Mouse (Mus musculus) limb, embryonic 14.5 days (tissue): ENCODE results near the gene Crocc. TPM values are rescaled to one million over a fixed set of nuclear protein-coding genes. Genes with fewer than 3 reads are reported as not detected.
A peak's percentile ranks its signal among the peaks of the same experiment; 100 is the strongest.

Source experiments
- ATAC-seq: fragments of 200-750 bp; cut with Nextera tagmentation; 2 replicates; pipeline ENCODE4 v1.8.0; 2017; ENCODE audit warnings: low read depth, moderate number of reproducible peaks, moderate TSS enrichment; ENCODE audit not compliant: low FRiP score
- DNase-seq: peaks from one replicate; pipeline ENCODE4 v3.0.0-alpha.2; 2015; ENCODE audit warnings: low spot score
- H3K27ac ChIP-seq: fragments of 300-500 bp; sonication (generic); replicated peaks from 2 replicates; pipeline ENCODE4 v1.5.1; 2014; ENCODE audit warnings: low read depth, mild to moderate bottlenecking, low read length, moderate library complexity, mixed read lengths
- H3K27me3 ChIP-seq: fragments of 300-500 bp; sonication (generic); 2 replicates; pipeline ENCODE4 v1.6.1; 2014; ENCODE audit warnings: low read length, mixed read lengths; ENCODE audit not compliant: control insufficient read depth, insufficient read depth
- H3K36me3 ChIP-seq: fragments of 300-500 bp; sonication (generic); 2 replicates; pipeline ENCODE4 v1.6.1; 2014; ENCODE audit warnings: mild to moderate bottlenecking, low read length, moderate library complexity, mixed read lengths; ENCODE audit not compliant: control insufficient read depth, insufficient read depth
- H3K4me1 ChIP-seq: fragments of 300-500 bp; sonication (generic); 2 replicates; pipeline ENCODE4 v1.6.1; 2014; ENCODE audit warnings: antibody characterized with exemption, low read length, mixed read lengths; ENCODE audit not compliant: control insufficient read depth, insufficient read depth
- H3K4me2 ChIP-seq: fragments of 300-500 bp; sonication (generic); replicated peaks from 2 replicates; pipeline ENCODE4 v1.6.1; 2014; ENCODE audit warnings: low read depth, mild to moderate bottlenecking, low read length, moderate library complexity; ENCODE audit not compliant: severe bottlenecking
- H3K4me3 ChIP-seq: fragments of 300-500 bp; sonication (generic); replicated peaks from 2 replicates; pipeline ENCODE4 v1.5.1; 2014; ENCODE audit warnings: low read length
- H3K9ac ChIP-seq: fragments of 300-500 bp; sonication (generic); 2 replicates; pipeline ENCODE4 v1.6.1; 2014; ENCODE audit warnings: mild to moderate bottlenecking, low read depth, low read length, moderate library complexity; ENCODE audit not compliant: severe bottlenecking
- H3K9me3 ChIP-seq: fragments of 300-500 bp; sonication (generic); 2 replicates; pipeline ENCODE4 v1.6.1; 2016; ENCODE audit warnings: low read length; ENCODE audit not compliant: control insufficient read depth
- POLR2A ChIP-seq: fragments of 200-500 bp; IDR thresholded peaks from 2 replicates; pipeline ENCODE4 v1.8.0; 2012; ENCODE audit warnings: inconsistent platforms, mild to moderate bottlenecking, moderate library complexity, borderline replicate concordance; ENCODE audit not compliant: insufficient read depth, insufficient read length; ENCODE audit errors: extremely low read depth
- WGBS: fragments of 180-500 bp; shearing (Covaris S2); extraction: QIAGEN DNeasy Blood & Tissue Kit; methylation state at CpG from one replicate; pipeline ENCODE4 v1.1.7; 2014; 5-methylcytosine and 5-hydroxymethylcytosine counted together
- polyA plus RNA-seq, 2 experiments: library from polyadenylated mRNA; depleted of rRNA in 1 of 2; stranded (reverse) in 1 of 2; unstranded in 1 of 2; fragments of >200 nt; fragmentation: Nextera tagmentation in 1 of 2; extraction: Ambion mirVana in 1 of 2; gene quantifications; 2 replicates each; pipeline versions ENCODE4 v1.2.1 to v1.2.3; 2012 to 2014

Crocc gene
- polyA plus RNA-seq, 2 experiments, result 5.4 to 25.9 TPM

DNA sequence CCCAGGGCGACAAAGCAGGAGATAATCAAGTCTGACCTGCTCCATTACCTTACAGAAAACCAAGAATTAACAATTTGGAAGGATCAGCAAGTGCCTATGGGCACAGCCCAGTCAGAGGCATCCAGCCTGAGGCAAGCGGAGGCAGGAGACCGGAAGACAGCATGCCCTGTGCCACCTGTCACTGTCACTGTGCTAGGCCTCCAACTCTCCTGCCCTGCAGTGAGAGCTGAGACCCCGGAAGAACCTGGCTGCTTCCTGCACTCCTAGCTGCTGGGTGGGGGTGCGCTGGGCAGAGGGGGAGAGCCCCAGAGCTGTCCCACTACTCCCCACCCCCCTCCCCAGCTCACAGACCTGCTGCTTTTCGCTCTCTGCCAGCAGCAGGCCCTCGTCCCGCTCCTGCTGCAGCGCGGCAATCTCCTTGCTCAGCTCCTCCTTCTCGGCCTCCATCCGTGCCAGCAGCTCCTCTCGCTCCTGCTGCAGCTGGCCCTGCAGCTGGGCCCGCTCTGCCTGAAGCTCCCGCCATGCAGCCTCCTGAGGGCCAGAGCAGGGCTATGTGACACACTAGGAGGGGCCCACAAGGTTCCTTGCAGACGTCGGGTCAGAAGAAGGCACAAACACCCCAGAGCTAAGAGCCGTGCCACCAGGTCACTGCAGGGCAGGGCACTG, 29.7 kb downstream of the Crocc start:
- 87% methylated on average over 16 of the region's 18 CpGs for WGBS
- Histone ChIP-seq H3K4me1 (no peaks in the 10 kb centered on the region), H3K36me3 (peaks cover 41% of the 10 kb centered on the region), H3K9me3 (no peaks in the 10 kb centered on the region), H3K4me3 (no peak overlapping the region), H3K27ac (no peak overlapping the region), H3K27me3 (no peaks in the 10 kb centered on the region), H3K4me2 (no peak overlapping the region), H3K9ac (no peak overlapping the region)
- ATAC-seq (no peak), DNase-seq (no peak)
- TF ChIP-seq POLR2A, result no peak

DNA sequence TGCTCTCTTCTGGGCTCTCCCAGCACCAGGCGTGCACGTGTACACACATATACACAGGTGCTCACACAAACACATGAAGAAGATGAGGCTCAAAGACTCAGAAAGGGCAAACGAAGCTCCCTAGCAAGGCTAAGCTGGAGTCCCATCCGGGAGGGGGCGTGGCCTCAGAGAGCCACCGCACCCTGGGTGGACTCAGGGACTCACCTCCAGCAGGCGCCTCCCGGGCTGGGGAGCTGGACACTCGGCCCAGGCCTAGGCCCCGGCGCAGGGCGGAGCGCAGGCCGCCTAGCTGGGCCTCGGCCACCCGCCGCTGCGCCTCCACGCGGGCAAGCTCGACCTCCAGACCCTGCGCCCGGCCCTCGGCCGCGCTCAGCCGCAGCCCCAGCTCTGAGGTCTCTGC, 35.4 kb downstream of the Crocc start:
- peaks cover 24% of the 10 kb centered on the region for H3K36me3 ChIP-seq

DNA sequence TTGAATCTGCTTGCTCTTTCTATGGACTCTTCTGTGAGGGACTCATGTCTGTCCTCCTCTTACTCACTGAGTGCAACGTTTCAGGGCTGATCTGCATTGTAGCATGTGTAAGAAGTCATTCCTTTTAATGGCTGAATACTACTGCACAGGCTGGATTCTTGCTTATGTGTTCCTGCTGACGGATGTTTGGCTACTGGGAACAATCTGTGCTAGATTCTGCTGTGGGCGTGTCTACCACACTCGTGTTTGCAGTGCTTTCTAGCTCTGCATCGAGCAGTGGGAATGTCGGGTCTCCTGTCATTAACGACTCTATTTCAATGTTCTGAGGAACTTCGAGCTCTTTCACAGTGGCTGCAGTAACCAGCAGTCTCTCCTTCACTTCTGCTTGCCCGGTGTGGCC, 36.3 kb downstream of the Crocc start:
- WGBS, result 57% methylated on average over 9 of the region's 9 CpGs
- H3K9ac ChIP-seq, result no peak overlapping the region
- H3K36me3 ChIP-seq, result peaks cover 24% of the 10 kb centered on the region
- no peaks in the 10 kb centered on the region for H3K27me3 ChIP-seq
- H3K9me3 ChIP-seq, result no peaks in the 10 kb centered on the region
- no peak for TF ChIP-seq POLR2A
- ATAC-seq (no peak), DNase-seq (no peak)
- H3K4me3 ChIP-seq, result no peak overlapping the region
- H3K27ac ChIP-seq, result no peak overlapping the region
- peaks cover 25% of the 10 kb centered on the region for H3K4me1 ChIP-seq
- H3K4me2 ChIP-seq, result no peak overlapping the region

More for the DNA sequence above, 35.4 kb downstream of the Crocc start:
- peaks cover 18% of the 10 kb centered on the region for H3K4me1 ChIP-seq
- DNase-seq, result no peak
- no peak overlapping the region for H3K4me2 ChIP-seq
- TF ChIP-seq POLR2A, result no peak
- H3K27me3 ChIP-seq, result no peaks in the 10 kb centered on the region
- H3K9ac ChIP-seq, result no peak overlapping the region
- no peak overlapping the region for H3K4me3 ChIP-seq
- H3K27ac ChIP-seq, result no peak overlapping the region
- H3K9me3 ChIP-seq, result no peaks in the 10 kb centered on the region
- 70% methylated on average over 25 of the region's 27 CpGs for WGBS
- no peak for ATAC-seq

DNA sequence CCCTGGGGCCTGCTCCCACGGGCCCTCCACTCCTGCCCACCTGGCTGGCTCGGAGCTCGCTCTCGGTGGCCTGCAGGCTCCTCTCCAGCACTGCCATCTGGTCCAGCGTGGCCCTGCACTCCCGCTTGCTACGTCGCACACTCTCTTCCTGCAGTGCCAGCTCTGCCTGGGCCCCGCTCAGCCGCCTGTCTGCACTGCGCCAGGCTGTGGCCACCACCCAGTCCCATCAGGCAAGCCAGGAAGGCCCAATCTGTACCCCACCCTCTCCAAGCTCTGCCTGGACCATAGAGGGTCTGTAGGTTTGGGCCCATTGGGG, 38.8 kb downstream of the Crocc start:
- Histone ChIP-seq H3K9me3 (no peaks in the 10 kb centered on the region), H3K4me3 (no peak overlapping the region), H3K36me3 (peaks cover 20% of the 10 kb centered on the region), H3K9ac (peak overlapping the region; percentile 47), H3K27me3 (no peaks in the 10 kb centered on the region), H3K4me2 (no peak overlapping the region; the same call in 1 of the 2 replicates), H3K4me1 (peaks cover 25% of the 10 kb centered on the region), H3K27ac (peak overlapping the region; percentile 95)
- ATAC-seq (0 out of 2 replicates have a peak, but pooled peaks have one; percentile 2), DNase-seq (no peak)
- TF ChIP-seq POLR2A, result no peak
- WGBS, result 53% methylated on average over 11 of the region's 11 CpGs

DNA sequence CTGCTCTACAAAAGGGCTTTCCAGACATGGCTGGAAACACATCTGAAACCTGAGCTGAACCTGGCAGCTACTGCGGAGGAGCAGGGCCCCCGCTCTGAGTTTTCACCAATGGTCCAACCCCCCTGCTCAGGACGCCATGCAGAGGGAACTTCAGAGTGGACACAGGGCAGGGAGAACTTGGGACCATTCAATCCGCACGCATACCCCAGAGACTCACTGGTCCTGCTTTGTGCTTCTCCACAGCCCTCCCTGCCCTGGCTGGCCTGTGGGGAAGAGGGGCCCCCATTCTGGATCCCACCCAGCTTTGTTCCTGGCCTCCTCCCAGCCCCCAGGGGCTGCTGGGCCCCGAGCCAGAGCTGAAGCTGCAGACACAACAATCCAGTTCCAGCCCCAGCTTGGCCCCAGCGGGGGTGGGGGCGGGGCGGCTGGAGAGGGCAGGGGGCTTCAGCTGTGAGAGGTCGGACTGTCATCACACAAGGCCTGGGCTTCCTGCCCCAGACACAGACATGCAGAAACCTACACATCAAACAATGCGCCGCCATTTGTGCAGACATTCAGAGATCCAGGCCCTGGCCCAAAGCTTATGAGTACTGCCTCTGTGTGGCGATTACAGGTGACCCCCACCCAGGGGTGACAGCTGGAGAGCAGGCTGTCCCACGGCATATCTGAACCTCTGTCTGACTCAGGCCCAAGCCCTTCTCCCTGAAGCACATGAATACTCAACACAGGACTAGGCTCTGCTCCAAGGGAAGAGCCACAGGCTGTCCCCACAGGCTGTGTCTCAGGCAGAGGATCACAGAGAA, 39.3 kb downstream of the Crocc start:
- ATAC-seq, result peak; percentile 75
- Histone ChIP-seq H3K4me1 (peaks cover 25% of the 10 kb centered on the region), H3K4me2 (peak overlapping the region; percentile 37), H3K9ac (peak overlapping the region; percentile 47), H3K27me3 (no peaks in the 10 kb centered on the region), H3K9me3 (no peaks in the 10 kb centered on the region), H3K36me3 (peaks cover 23% of the 10 kb centered on the region), H3K4me3 (peak overlapping the region; percentile 15; the same call in 1 of the 2 replicates), H3K27ac (peak overlapping the region; percentile 95)
- 11% methylated on average over 14 of the region's 14 CpGs for WGBS
- peak; percentile 89 for DNase-seq
- TF ChIP-seq POLR2A, result no peak
